Mouse (Mus musculus) ovary, postnatal 14 days (tissue): ENCODE measurements at regions not wholly inside any gene's neighbourhood (a gene's known extent, or its start where the extent isn't known, plus 50 kb on each side); places are given as distances from the start of the nearest gene placed in this dataset.

Experiments
- DNase-seq: peaks from one replicate; pipeline ENCODE4 v3.0.0; 2022; ENCODE audit warnings: low spot score

DNA sequence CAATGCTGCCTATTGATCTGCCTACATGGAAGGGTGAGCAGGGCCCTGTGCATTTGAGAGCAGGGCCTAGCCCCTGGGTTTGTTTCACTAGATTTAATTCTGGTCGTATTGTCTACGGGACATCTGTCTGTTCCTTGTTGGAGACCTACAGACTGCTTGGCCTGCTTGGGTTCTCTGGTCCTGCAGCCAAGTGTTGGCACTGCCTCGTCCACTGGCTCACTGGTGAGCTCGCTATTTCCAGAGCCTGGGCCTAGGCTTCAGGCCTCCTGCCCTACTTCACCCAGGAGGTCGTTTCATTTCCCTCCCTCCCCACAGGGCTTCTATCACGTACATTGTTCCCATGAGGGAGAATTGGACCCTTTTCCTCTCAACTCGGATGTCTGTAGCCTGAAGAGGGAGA is 62.2 kb upstream of the Blcap start:
- DNase-seq, result no peak

DNA sequence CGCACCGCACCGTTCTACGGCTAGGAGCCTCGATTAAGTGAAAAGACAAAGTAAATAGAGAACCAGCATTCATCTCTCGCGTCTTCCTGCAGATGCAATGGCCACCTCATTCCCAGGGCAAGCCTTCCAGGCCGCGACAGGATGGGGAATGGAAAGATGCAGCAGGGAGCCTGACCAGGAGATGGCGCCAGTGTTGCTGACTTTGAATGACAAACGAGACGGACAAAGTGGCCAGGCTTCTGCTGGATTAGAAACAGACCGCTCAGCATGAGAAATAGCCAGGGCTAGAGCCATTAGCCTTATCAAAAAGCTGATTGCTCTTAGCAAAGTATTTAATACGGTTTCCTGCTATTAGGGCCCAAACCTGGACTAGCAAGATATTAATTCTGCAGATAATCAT is 64.6 kb upstream of the Blcap start:
- peak; percentile 90 for DNase-seq

DNA sequence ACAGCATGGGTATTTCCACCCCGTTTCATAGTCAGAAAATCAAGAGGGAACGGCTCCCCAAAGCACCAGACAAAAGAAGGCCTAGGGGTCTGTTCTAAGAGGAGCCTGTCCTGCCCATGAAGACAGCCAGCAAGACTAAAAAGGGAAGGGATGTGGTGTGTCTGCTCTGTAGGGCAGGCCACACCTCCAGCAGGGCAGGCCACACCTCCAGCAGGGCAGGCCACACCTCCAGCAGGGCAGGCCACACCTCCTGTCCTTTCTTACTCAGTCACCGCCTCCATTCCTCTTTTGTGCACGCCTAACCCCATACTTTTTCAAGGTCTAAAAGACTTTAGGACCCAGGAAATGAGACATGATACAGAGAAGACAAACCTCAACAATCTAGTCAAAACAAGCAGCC is 69.8 kb upstream of the Blcap start:
- DNase-seq, result no peak

DNA sequence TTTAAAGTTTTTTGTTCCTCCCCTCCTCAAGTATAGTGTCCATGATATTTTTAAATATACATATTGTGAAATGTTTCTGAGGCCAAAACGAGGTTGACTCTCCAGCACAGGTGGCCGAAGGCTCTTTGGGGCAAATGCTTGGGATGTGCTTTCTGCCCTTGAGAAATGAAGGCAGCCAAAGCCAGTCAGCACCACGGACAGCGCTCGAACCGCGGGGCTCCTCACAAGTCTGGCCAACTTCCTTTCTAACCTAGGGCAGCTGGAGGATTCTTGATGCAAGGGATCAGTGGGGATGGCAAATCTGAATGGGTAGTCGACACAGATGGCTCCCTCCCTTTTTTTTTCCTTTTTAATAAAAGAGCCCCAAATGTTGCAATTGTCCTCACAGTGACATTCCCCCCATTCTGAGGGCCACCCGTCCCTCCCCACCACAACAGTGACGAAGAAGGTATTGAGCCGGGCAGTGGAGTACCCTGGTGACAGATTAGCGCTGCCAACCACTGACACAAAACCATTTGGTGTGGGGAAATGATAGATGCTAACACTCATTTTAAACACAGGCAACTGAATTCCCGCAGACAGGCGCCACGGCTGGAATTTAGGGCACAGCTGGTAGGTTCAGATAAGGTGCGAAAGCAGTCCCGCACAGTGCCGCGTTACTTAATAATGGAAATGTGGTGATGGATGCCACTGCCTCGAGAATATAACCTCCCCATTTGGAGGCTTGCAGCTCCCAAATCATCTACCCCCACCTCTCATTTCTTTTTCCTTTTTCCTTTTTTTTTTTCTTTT is 73.4 kb upstream of the Ctnnbl1 start:
- peak; percentile 65 for DNase-seq

DNA sequence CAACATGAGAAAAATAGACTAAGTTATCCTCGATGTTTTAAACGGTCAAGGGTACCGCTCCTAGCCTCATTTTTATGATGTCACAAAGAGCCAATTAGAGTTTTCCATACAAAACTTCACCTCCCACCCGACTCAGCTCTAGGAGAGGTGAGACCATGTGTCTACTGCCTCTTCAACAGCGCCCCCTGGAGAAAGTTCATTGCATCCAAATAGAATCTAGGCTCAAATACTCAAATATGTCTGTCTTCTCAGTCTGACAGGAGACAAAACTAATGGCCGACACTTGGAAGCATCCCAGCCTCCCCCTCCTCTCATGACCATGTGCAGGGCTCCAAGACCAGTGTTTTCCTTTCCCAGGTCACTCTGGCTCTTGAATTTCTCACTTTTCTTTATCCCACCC is 72.7 kb upstream of the Ctnnbl1 start:
- no peak for DNase-seq

DNA sequence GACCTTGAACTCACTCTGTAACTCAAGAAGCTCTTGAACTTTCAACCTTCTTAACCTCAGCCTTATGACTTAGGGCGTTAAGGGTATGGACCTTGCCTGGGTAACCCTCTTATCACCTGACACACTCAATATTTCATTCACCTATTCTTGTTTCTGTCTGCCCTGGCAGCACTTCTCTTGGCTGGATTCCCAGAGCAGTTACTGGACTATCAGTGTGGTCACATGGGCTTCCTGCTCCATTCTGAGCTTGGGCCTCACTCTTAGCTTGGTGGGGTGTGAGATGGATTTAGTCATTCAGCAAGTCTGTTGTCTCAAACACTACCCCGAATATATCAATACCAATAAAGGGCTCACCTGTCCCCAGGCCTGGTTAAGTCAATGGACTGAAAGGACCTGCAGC is 67.0 kb upstream of the Ctnnbl1 start:
- no peak for DNase-seq

DNA sequence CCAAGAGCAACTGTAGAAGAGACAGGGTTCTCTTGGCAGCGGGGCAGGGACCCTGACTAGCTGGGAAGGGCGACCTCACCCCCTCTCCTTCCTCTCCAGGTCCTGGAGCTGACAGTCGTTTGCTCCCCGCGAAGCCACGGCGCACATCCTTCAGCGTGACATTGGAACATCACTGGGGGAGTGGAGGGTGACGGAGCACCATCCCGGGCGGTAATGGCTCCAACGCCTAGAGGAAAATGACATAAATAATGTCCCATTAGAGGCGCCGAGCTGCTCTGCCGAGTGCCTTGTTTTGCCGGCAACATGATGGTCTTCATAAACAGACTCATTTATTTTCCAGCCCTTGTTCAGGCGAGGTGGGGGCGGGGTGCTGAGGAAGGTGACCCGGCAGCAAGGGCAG is 62.3 kb upstream of the Ctnnbl1 start:
- no peak for DNase-seq

DNA sequence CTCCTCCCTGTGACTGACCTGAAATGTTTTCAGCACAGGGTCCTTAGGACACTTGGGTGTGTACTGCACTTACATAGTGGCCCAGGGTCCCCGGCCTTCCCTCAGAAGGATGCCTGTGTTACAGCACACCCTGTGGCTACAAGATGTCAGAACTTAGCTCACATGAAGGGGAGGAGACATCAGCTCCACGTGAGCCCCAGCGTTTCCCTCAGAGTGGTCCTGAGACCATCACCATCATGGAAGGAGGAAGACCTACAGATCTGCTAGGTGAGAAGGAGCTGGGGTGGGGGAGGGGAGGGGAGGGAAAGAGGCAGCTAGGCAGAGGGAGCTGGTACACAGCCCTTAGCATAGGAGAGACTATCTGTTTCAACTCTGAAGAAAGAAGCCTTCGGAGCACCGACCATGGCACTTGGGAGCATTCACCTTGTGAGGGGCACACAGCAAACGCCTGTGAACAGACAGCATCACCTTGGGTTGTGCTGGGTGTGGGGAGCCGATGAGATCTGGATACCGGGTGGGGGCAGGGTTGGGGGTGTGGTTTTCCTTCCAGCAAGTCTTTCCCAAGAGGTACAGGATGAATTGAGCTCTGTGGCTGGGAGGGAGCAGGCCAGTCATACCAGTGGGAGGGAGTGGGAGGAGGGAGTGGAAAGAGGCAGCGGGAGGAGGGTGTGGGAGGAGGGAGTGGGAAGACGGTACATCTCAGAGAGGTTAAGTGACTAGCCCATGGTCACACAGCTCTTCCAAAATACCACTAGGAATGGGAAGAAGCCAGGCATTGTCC is 60.6 kb upstream of the Ctnnbl1 start:
- no peak for DNase-seq

DNA sequence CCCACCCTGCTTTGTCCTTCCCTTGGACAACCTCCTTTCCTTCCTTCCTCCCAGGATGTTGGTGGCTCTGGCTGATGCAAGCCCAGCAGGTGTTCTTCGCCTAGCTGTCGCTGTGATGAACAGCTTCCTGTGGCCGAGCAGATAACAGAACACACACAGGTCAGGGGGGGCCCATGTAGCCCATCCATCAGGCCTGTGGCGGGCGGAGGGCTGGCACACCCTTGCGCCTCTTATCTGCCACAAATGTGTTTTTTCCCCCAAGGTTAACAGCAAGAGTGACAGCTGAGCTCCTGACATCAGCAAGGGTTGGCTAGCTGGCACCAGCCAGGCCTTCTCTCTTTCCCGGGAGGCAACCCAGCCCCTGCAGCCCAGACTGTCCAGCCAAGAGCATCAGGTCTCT is 59.9 kb upstream of the Ctnnbl1 start:
- DNase-seq, result no peak

DNA sequence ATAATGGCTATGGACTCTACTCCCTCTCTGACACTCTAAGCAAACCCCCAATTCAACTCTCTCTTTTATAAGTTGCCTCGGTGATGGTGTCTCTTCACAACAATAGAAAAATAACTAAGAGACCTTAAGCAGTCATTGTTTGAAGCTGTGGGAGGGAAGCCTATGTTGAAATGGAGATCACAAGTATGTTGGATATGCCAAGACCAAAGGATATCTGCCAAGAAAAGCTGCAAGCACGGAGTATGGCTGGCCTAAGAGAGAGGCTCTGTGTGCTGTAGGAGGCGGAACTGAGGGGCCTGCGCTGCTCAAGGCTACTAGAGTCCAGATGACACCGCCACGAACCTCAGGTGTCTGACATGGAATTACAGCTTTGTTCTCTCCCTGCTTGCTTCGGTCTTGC is 55.3 kb upstream of the Ctnnbl1 start:
- DNase-seq, result no peak
